Mouse (Mus musculus) monocyte, adult 2 months (primary cell): ENCODE results near the gene Gna12.

ENCODE experiments used
- DNase-seq, 2 experiments: peaks; one replicate each; pipeline ENCODE4 v3.0.0; 2022; ENCODE audit warnings: low spot score in 2 of 2, low read depth in 1 of 2

Gene Gna12

GRCm38 (mm10) chr5:140827896-140828295 lies 2.3 kb downstream of the Gna12 start:
- no peak for DNase-seq

GRCm38 (mm10) chr5:140827413-140827812 lies 2.8 kb downstream of the Gna12 start:
- no peak for DNase-seq

- DNase-seq = no peak
These were observed 3.4 kb downstream of the Gna12 start for GRCm38 (mm10) chr5:140826796-140827195.

GRCm38 (mm10) chr5:140826118-140826517 lies 4.1 kb downstream of the Gna12 start:
- DNase-seq = no peak

GRCm38 (mm10) chr5:140824126-140824525 lies 6.1 kb downstream of the Gna12 start:
- no peak for DNase-seq

- DNase-seq = no peak
These were observed 6.8 kb downstream of the Gna12 start for GRCm38 (mm10) chr5:140823386-140823785.

GRCm38 (mm10) chr5:140821951-140822350 lies 8.3 kb downstream of the Gna12 start:
- DNase-seq = no peak

GRCm38 (mm10) chr5:140820539-140820938 lies 9.7 kb downstream of the Gna12 start:
- DNase-seq = no peak

- no peak for DNase-seq
These were observed 10.6 kb downstream of the Gna12 start for GRCm38 (mm10) chr5:140819594-140819993.

GRCm38 (mm10) chr5:140818482-140819076 lies 11.7 kb downstream of the Gna12 start:
- no peak for DNase-seq

GRCm38 (mm10) chr5:140816950-140817568 lies 13.2 kb downstream of the Gna12 start:
- DNase-seq = no peak

GRCm38 (mm10) chr5:140816008-140816407 lies 14.2 kb downstream of the Gna12 start:
- no peak for DNase-seq

- DNase-seq = no peak
These were observed 15.0 kb downstream of the Gna12 start for GRCm38 (mm10) chr5:140815059-140815728.

- no peak for DNase-seq
These were observed 15.8 kb downstream of the Gna12 start for GRCm38 (mm10) chr5:140814403-140814802.

GRCm38 (mm10) chr5:140812699-140813098 lies 17.5 kb downstream of the Gna12 start:
- DNase-seq = no peak

- DNase-seq = no peak
These were observed 18.2 kb downstream of the Gna12 start for GRCm38 (mm10) chr5:140812063-140812462.

GRCm38 (mm10) chr5:140811390-140811789 lies 18.8 kb downstream of the Gna12 start:
- DNase-seq = no peak

GRCm38 (mm10) chr5:140806939-140807338 lies 23.3 kb downstream of the Gna12 start:
- DNase-seq = no peak

GRCm38 (mm10) chr5:140806252-140806651 lies 24.0 kb downstream of the Gna12 start:
- DNase-seq = no peak

GRCm38 (mm10) chr5:140801782-140802181 lies 28.4 kb downstream of the Gna12 start:
- DNase-seq = no peak

- DNase-seq = no peak
These were observed 29.8 kb downstream of the Gna12 start for GRCm38 (mm10) chr5:140800288-140800923.

GRCm38 (mm10) chr5:140799190-140799589 lies 31.0 kb downstream of the Gna12 start:
- DNase-seq = no peak
